Mouse (Mus musculus) intestine, embryonic 16.5 days (tissue): Measurements from ENCODE around the gene Aicda. TPM values are rescaled to one million over a fixed set of nuclear protein-coding genes. Genes with fewer than 3 reads are reported as not detected.
"Not testable (repeated sequence)": the region's sequence is repeated elsewhere in the genome, so short reads cannot be mapped to it uniquely, and the experiment has no call there.

Experiments
- ATAC-seq: fragments of 200-750 bp; cut with Nextera tagmentation; 2 replicates; pipeline ENCODE4 v1.8.0; 2017; ENCODE audit warnings: moderate TSS enrichment, moderate library complexity
- H3K27ac ChIP-seq: fragments of 300-500 bp; sonication (generic); 2 replicates; pipeline ENCODE4 v1.5.1; 2014; ENCODE audit warnings: mild to moderate bottlenecking, low read length
- H3K27me3 ChIP-seq: fragments of 300-500 bp; sonication (generic); replicated peaks from 2 replicates; pipeline ENCODE4 v1.6.1; 2014; ENCODE audit warnings: low read length, control low read depth, mixed read lengths; ENCODE audit not compliant: control insufficient read depth, insufficient read depth
- H3K36me3 ChIP-seq: fragments of 300-500 bp; sonication (generic); 2 replicates; pipeline ENCODE4 v1.6.1; 2014; ENCODE audit warnings: low read length, control low read depth; ENCODE audit not compliant: control insufficient read depth, insufficient read depth
- H3K4me1 ChIP-seq: fragments of 300-500 bp; sonication (generic); 2 replicates; pipeline ENCODE4 v1.6.1; 2014; ENCODE audit warnings: low read length, control low read depth, mixed read lengths; ENCODE audit not compliant: control insufficient read depth, insufficient read depth
- H3K4me2 ChIP-seq: fragments of 300-500 bp; sonication (generic); 2 replicates; pipeline ENCODE4 v1.6.1; 2014; ENCODE audit warnings: low read depth, low read length, control low read depth
- H3K4me3 ChIP-seq: fragments of 300-500 bp; sonication (generic); 2 replicates; pipeline ENCODE4 v1.5.1; 2014; ENCODE audit warnings: mild to moderate bottlenecking, low read length
- H3K9ac ChIP-seq: fragments of 300-500 bp; sonication (generic); 2 replicates; pipeline ENCODE4 v1.6.1; 2014; ENCODE audit warnings: low read depth, low read length
- H3K9me3 ChIP-seq: fragments of 300-500 bp; sonication (generic); 2 replicates; pipeline ENCODE4 v1.6.1; 2016; ENCODE audit warnings: low read length, control low read depth; ENCODE audit not compliant: control insufficient read depth
- WGBS: fragments of 180-500 bp; shearing (Covaris S2); extraction: QIAGEN DNeasy Blood & Tissue Kit; methylation state at CpG from one replicate; pipeline ENCODE4 v1.1.7; 2014; 5-methylcytosine and 5-hydroxymethylcytosine counted together
- polyA plus RNA-seq: library from polyadenylated mRNA; unstranded; fragments of >200 nt; fragmentation: Nextera tagmentation; extraction: Ambion mirVana; gene quantifications from 2 replicates; pipeline ENCODE4 v1.2.1, GENCODE M21; 2015

Gene Aicda
- polyA plus RNA-seq, 1 experiment from 2014 or later: not detected

DNA sequence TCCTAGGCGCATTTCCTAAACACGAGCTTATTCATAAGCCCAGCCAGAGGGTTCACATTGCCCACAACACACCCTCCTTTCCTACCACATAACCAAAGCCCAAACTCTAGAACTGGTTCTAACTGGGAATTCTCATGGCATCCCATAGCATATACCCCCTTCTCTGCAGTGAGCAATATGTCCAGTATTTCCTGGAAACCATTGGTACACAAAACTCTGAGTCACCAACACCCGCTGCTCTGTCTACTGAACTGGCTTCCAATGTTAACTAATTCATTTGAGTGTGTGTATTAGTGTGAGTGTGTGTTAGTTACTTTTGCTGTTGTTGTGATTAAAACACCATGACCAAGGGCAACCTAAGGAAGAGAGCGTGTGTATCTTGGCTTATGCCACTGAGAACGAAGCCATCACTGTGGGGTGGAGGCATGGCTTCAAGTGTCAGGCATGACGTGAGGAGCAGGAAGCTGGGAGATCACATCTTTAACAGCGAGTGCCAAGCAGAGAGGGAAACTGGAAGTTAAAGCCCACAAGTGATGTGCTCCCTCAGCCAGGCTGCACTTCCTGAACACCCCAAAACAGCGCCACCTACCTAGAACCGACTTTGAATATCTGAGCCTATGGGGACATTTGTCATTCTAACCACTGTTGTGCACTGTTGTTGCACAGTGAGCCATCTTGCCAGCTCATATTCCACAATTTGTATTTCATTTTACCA, 11.6 kb downstream of the Aicda start:
- H3K9me3 ChIP-seq: no peaks in the 10 kb centered on the region
- no peak overlapping the region for H3K4me3 ChIP-seq
- H3K36me3 ChIP-seq: no peaks in the 10 kb centered on the region
- H3K4me1 ChIP-seq: 0 out of 2 replicates have a peak, but pooled peaks cover 3% of the 10 kb centered on the region
- no peak overlapping the region for H3K4me2 ChIP-seq
- H3K27me3 ChIP-seq: no peaks in the 10 kb centered on the region
- no peak overlapping the region for H3K27ac ChIP-seq
- H3K9ac ChIP-seq: no peak overlapping the region
- 88% methylated on average over 9 of the region's 9 CpGs for WGBS
- ATAC-seq: no peak

DNA sequence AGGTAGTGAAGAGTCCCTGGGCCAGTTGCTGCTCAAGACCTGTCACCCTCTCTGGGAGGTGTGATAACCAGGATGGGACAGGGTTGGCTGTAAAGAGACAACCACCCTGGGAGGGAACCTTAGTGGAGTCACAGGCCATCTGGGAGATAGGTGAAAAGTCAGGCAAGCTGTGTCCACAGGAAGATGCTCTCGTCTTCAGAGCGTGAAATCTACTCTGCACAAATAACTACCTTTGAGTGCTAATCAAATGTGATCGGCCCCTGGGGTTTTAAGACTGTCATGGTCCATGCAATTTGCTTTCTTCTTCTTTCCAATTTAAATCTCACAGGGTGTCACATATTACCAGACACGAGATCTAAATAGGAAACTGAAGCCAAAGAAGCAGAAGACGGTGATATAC, 15.5 kb downstream of the Aicda start:
- Histone ChIP-seq H3K4me1 (peaks cover 3% of the 10 kb centered on the region; the same call in 1 of the 2 replicates), H3K27me3 (no peaks in the 10 kb centered on the region), H3K4me2 (no peak overlapping the region), H3K36me3 (no peaks in the 10 kb centered on the region), H3K27ac (no peak overlapping the region), H3K4me3 (no peak overlapping the region), H3K9me3 (no peaks in the 10 kb centered on the region), H3K9ac (no peak overlapping the region)
- ATAC-seq: no peak
- WGBS: 74% methylated on average over 5 of the region's 5 CpGs

DNA sequence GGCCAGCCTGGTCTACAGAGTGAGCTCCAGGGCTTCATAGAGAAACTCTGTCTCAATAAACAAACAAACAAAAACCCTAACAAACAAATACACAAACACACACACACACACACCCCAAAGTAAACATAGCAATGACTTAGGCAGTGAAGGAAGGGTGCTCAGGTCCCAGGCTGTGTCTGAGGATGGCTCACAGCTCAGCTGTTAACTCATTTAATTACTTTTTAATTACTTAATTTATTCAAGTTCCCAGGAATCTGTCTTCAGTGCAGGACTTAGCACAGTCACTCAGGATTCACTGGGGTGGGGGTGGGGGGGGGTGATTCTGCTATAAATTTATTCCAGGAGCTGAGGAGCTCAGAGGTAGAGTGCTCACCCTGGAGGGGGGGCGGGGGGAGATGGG, 16.2 kb downstream of the Aicda start:
- Histone ChIP-seq H3K4me2 (no peak overlapping the region), H3K27me3 (no peaks in the 10 kb centered on the region), H3K4me3 (no peak overlapping the region), H3K27ac (no peak overlapping the region), H3K9ac (no peak overlapping the region), H3K36me3 (no peaks in the 10 kb centered on the region), H3K4me1 (peaks cover 3% of the 10 kb centered on the region; the same call in 1 of the 2 replicates), H3K9me3 (no peaks in the 10 kb centered on the region)
- whole genome bisulfite sequencing: 69% methylated on average over 1 of the region's 1 CpGs
- no peak for ATAC-seq

DNA sequence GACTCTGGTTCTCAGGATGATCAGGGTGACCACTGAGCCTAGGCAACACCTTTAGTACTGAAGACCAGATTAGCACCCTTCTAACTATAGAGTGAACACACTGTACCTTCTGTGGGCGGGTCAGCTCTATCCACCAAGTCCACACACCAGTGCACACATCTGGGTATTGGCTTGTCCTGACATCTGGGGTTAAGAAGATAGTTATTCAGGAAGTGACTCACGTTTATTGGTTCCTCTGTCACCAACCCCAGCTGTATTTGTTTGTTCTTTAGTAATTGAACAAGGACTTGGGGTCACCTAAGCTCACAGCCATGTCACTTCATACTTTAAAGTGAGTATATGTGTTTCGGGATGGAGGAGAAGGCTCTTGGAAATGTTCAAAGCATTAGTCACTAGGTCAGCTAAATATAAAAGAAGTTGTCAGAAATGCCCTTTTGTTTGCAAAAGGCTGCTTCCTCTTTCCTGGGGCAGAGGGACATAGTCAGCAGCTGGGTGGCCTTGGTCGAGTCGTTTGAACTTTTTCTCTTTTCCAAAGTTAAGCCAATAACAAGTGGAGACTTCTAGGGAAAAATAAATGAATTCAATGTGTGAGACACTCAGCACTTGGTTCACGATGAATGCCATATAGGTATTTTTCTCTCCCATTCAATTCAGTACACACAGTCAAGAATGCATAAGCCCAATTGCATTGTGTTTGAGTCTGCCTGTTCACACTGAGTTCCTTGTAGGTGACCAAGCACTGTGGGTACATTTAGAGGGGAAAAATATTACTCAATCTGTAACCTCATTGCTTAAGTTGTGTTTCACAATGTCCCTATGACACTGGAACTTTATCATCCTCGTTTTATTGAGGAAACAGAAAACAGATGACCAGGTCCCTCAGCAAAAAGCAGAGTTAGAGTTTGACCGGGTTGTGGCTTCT, 17.4 kb downstream of the Aicda start:
- H3K27ac ChIP-seq: no peak overlapping the region
- no peak overlapping the region for H3K4me2 ChIP-seq
- ATAC-seq: peak; percentile 80
- no peaks in the 10 kb centered on the region for H3K9me3 ChIP-seq
- H3K36me3 ChIP-seq: no peaks in the 10 kb centered on the region
- H3K9ac ChIP-seq: no peak overlapping the region
- peaks cover 3% of the 10 kb centered on the region; the same call in 1 of the 2 replicates for H3K4me1 ChIP-seq
- 56% methylated on average over 8 of the region's 8 CpGs for WGBS
- H3K27me3 ChIP-seq: no peaks in the 10 kb centered on the region
- H3K4me3 ChIP-seq: no peak overlapping the region

DNA sequence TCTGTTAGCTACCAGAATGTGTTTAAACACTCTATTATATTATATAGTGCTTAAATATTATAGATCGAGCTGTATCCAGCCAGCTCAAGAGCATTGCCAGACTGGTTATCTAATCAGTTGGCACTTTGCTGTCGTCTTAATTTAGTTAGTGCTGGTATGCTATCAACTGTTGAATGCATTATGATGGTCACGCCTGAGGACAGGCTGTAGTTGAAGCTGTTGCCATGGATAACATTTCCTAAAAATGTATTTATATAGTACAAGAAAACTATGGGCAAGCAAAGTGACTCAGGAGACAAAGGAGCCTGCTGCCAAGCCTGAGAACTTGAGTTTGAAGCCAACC, 18.0 kb downstream of the Aicda start:
- Histone ChIP-seq H3K4me2 (no peak overlapping the region), H3K27ac (no peak overlapping the region), H3K4me1 (peaks cover 3% of the 10 kb centered on the region; the same call in 1 of the 2 replicates), H3K4me3 (no peak overlapping the region), H3K27me3 (no peaks in the 10 kb centered on the region), H3K36me3 (no peaks in the 10 kb centered on the region), H3K9ac (no peak overlapping the region), H3K9me3 (no peaks in the 10 kb centered on the region)
- ATAC-seq: no peak
- 65% methylated on average over 3 of the region's 3 CpGs for WGBS

DNA sequence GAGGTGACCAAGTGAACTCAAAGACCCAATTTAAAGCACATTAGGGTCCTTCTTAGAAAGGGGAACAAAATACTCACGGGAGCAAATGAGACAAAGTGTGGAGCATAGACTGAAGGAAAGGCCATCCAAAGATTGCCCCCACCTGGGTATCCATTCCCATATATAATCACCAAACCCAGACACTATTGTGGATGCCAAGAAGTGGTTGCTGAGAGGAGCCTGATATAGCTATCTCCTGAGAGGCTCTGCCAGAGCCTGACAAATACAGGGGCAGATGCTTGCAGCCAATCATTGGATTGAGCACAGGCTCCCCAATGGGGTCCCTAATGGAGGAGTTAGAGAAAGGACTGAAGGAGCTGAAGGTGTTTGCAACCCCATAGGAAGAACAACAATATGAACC, 21.4 kb downstream of the Aicda start:
- not testable (repeated sequence) for H3K4me3 ChIP-seq, ATAC-seq, H3K27me3 ChIP-seq, H3K36me3 ChIP-seq, H3K9me3 ChIP-seq, H3K4me2 ChIP-seq, H3K27ac ChIP-seq, H3K9ac ChIP-seq, H3K4me1 ChIP-seq
- WGBS: 88% methylated on average over 1 of the region's 1 CpGs

DNA sequence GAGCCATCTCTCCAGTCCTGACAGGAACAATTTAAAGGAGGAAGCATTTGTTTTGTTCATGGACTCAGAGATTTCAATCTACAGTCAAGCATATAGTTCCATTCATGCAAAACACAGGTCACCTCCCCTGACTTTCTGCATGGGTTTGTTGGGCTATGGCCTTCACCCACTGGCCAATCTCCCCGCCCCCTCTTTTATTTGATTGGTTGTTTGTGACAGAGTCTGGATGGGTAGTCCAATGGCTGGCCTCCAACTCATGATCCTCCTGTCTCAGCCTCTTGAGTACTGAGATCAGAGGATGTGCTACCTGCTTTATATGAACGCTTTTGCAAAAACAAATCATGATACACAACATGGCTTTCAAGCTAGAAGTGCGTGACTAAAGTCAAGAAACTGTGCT, 23.4 kb downstream of the Aicda start:
- Histone ChIP-seq H3K27me3 (no peaks in the 10 kb centered on the region), H3K4me2 (no peak overlapping the region), H3K4me3 (no peak overlapping the region), H3K36me3 (no peaks in the 10 kb centered on the region), H3K4me1 (no peaks in the 10 kb centered on the region), H3K9me3 (no peaks in the 10 kb centered on the region), H3K27ac (no peak overlapping the region), H3K9ac (no peak overlapping the region)
- 91% methylated on average over 3 of the region's 3 CpGs for WGBS
- no peak for ATAC-seq

DNA sequence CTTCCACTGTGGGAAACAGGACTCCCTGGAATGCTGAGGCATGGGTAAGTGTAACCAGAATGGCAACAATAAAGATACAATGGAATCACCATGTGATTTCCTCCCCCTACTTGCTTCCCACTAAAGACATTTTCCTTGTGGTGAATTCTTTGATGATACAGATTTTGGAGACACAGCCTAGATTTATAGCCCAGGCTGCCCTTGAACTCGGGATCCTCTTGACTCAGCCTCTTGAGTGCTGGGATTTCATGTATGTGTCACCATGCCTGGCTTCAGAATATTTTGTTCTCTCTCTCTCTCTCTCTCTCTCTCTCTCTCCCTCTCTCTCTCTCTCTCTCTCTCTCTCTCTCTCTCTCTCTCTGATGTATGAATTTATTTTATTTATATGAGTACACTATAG, 25.5 kb downstream of the Aicda start:
- H3K4me2 ChIP-seq: no peak overlapping the region
- WGBS: 73% methylated on average over 1 of the region's 1 CpGs
- H3K27ac ChIP-seq: no peak overlapping the region
- H3K9me3 ChIP-seq: no peaks in the 10 kb centered on the region
- H3K36me3 ChIP-seq: no peaks in the 10 kb centered on the region
- no peak overlapping the region for H3K4me3 ChIP-seq
- ATAC-seq: no peak
- H3K9ac ChIP-seq: no peak overlapping the region
- no peaks in the 10 kb centered on the region for H3K4me1 ChIP-seq
- H3K27me3 ChIP-seq: no peaks in the 10 kb centered on the region

DNA sequence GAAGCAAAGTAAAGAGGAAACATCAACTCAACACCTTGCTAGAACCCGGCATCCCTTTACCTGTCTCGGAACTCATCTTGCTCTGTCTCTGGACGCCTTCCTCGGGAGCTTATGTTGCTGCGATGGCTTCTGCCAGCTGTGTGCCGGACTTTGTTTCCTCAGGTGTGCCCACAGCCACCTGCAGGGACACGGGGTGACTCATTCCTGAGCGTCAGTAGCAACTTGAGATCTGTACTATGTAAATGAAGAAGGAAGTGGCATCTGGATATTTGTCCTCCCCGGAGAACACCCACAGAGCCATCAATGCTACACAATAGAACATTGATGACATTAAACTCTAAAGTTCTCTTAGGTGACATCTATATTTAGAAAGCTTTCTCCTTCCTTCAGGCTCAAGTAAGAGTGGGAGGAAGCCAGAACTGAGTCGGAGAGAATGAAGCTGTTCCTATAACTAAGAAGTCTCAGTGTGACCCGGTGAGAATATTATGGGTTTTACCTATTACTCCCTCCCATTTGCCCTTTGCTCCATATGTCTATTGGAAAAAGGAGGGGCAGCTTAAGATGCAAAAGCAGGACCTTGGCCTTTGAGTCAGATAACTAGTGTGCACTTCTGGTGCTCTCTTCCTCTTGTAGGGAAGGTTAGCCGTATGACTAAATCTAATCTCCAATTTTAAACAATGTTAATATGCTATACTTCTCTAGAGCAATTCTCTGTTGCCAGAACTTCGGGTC, 37.6 kb downstream of the Aicda start:
- Histone ChIP-seq H3K4me1 (no peaks in the 10 kb centered on the region), H3K36me3 (no peaks in the 10 kb centered on the region), H3K4me2 (0 out of 2 replicates have a peak overlapping the region, but pooled peaks have one; percentile 21), H3K9ac (no peak overlapping the region), H3K9me3 (no peaks in the 10 kb centered on the region), H3K4me3 (peak overlapping the region; percentile 20), H3K27me3 (no peaks in the 10 kb centered on the region), H3K27ac (peak overlapping the region; percentile 87)
- 65% methylated on average over 13 of the region's 13 CpGs for WGBS
- ATAC-seq: peak; percentile 96
